Mouse (Mus musculus): Measurements from ENCODE around the gene Atxn3. TPM values are rescaled to one million over a fixed set of nuclear protein-coding genes. Genes with fewer than 3 reads are reported as not detected.

Atxn3 gene
- polyA plus RNA-seq, 1 experiment from 2014 or later: 10.7 TPM

DNA sequence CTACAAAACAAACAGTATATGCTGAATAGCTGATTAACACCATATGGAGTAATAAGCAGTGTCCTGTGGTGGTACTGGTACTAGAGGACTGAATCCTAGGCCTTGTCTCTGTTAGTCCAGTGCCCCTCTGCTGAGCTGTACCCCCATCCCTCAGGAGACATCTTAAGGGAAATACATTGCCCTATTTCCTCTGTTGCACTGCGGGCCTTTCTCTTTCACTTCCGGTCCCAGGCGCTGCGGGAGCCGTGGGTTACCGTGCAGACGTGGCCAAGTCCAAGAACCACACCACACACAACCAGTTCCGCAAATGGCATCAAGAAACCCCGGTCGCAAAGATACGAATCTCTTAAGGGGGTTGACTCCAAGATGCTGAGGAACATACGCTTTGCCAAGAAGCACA is 52.2 kb downstream of the Atxn3 start:
- Histone ChIP-seq H3K4me3 (no peak overlapping the region), H3K27ac (no peak overlapping the region), H3K9me3 (0 out of 2 replicates have a peak, but pooled peaks cover 4% of the 10 kb centered on the region), H3K9ac (no peak overlapping the region), H3K4me2 (no peak overlapping the region), H3K4me1 (peaks cover 13% of the 10 kb centered on the region), H3K36me3 (peaks cover 33% of the 10 kb centered on the region), H3K27me3 (no peaks in the 10 kb centered on the region)
- ATAC-seq (ENCODE audit: insufficient number of reproducible peaks, insufficient read depth, low FRiP score, low TSS enrichment, low read depth): no peak
- WGBS: 81% methylated on average over 12 of the region's 12 CpGs

- Histone ChIP-seq H3K27ac (no peak overlapping the region), H3K4me2 (no peak overlapping the region), H3K9me3 (0 out of 2 replicates have a peak, but pooled peaks cover 4% of the 10 kb centered on the region), H3K9ac (no peak overlapping the region), H3K36me3 (peaks cover 36% of the 10 kb centered on the region), H3K27me3 (no peaks in the 10 kb centered on the region), H3K4me3 (no peak overlapping the region), H3K4me1 (peaks cover 8% of the 10 kb centered on the region; the same call in 1 of the 2 replicates)
- ATAC-seq (ENCODE audit: insufficient number of reproducible peaks, insufficient read depth, low FRiP score, low TSS enrichment, low read depth): no peak
- 82% methylated on average over 4 of the region's 4 CpGs for WGBS
Measured at GRCm38 (mm10) chr12:101904906-101905305, 53.1 kb downstream of the Atxn3 start.

DNA sequence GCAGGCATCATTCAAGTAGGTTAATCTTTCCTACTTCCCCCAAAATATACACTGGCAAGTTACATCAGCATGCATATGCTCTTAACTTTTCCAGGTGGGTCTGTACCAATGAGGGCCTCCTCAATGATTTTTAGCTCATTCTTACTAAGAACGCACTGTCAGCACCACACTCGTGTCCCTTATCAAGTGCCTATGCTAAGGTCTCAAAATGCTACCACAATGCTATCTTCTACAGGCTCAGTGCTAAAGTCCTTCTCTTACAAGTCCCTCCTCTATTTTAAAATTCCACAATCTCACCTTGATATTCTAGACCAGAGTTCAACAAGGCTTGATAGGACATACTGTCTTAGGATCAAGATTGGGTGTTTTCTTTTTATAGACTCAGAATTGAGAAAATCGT is 53.9 kb downstream of the Atxn3 start:
- Histone ChIP-seq H3K9ac (no peak overlapping the region), H3K4me1 (peaks cover 8% of the 10 kb centered on the region; the same call in 1 of the 2 replicates), H3K4me3 (no peak overlapping the region), H3K36me3 (peaks cover 34% of the 10 kb centered on the region), H3K27me3 (no peaks in the 10 kb centered on the region), H3K27ac (no peak overlapping the region), H3K9me3 (0 out of 2 replicates have a peak, but pooled peaks cover 4% of the 10 kb centered on the region), H3K4me2 (no peak overlapping the region)
- no peak for ATAC-seq (ENCODE audit: insufficient number of reproducible peaks, insufficient read depth, low FRiP score, low TSS enrichment, low read depth)
- WGBS: 94% methylated on average over 3 of the region's 3 CpGs

- Histone ChIP-seq H3K27ac (no peak overlapping the region), H3K4me2 (no peak overlapping the region), H3K9ac (no peak overlapping the region), H3K4me1 (no peaks in the 10 kb centered on the region), H3K27me3 (no peaks in the 10 kb centered on the region), H3K9me3 (no peaks in the 10 kb centered on the region), H3K4me3 (no peak overlapping the region), H3K36me3 (peaks cover 25% of the 10 kb centered on the region)
- 89% methylated on average over 2 of the region's 2 CpGs for WGBS
- no peak for ATAC-seq (ENCODE audit: insufficient number of reproducible peaks, insufficient read depth, low FRiP score, low TSS enrichment, low read depth)
Measured at GRCm38 (mm10) chr12:101899671-101900245, 58.3 kb downstream of the Atxn3 start.

- WGBS: 96% methylated on average over 8 of the region's 8 CpGs
- no peak overlapping the region for H3K27ac ChIP-seq
- H3K4me3 ChIP-seq: no peak overlapping the region
- H3K4me1 ChIP-seq: no peaks in the 10 kb centered on the region
- H3K4me2 ChIP-seq: no peak overlapping the region
- H3K27me3 ChIP-seq: no peaks in the 10 kb centered on the region
- H3K9me3 ChIP-seq: no peaks in the 10 kb centered on the region
- ATAC-seq (ENCODE audit: insufficient number of reproducible peaks, insufficient read depth, low FRiP score, low TSS enrichment, low read depth): no peak
- peaks cover 27% of the 10 kb centered on the region for H3K36me3 ChIP-seq
- no peak overlapping the region for H3K9ac ChIP-seq
Measured at GRCm38 (mm10) chr12:101898966-101899365, 59.1 kb downstream of the Atxn3 start.

DNA sequence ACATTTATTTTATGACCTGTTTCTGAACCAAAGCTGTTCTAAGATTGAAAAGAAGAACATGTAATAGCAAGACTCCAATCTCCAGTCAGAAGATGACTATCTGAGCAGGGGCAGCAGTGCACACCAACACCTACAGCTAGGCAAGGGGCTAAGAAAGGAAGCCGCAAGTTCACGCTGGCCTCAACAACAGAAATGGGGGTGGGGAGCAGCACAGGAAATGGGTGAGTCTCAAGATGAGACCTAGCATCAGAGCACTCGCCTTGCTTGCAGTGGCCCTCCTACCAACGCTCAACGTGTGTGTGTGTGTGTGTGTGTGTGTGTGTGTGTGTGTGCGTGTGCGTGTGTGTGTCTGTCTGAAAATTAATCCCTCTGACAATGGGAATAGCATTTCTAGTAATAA is 60.9 kb downstream of the Atxn3 start:
- 79% methylated on average over 7 of the region's 7 CpGs for WGBS
- H3K27ac ChIP-seq: no peak overlapping the region
- peaks cover 35% of the 10 kb centered on the region for H3K36me3 ChIP-seq
- ATAC-seq (ENCODE audit: insufficient number of reproducible peaks, insufficient read depth, low FRiP score, low TSS enrichment, low read depth): no peak
- no peaks in the 10 kb centered on the region for H3K4me1 ChIP-seq
- H3K9ac ChIP-seq: no peak overlapping the region
- no peaks in the 10 kb centered on the region for H3K9me3 ChIP-seq
- no peak overlapping the region for H3K4me2 ChIP-seq
- no peak overlapping the region for H3K4me3 ChIP-seq
- H3K27me3 ChIP-seq: no peaks in the 10 kb centered on the region

- H3K27me3 ChIP-seq: no peaks in the 10 kb centered on the region
- H3K4me1 ChIP-seq: no peaks in the 10 kb centered on the region
- no peak for ATAC-seq (ENCODE audit: insufficient number of reproducible peaks, insufficient read depth, low FRiP score, low TSS enrichment, low read depth)
- H3K4me3 ChIP-seq: no peak overlapping the region
- 89% methylated on average over 8 of the region's 8 CpGs for WGBS
- no peak overlapping the region for H3K4me2 ChIP-seq
- H3K9me3 ChIP-seq: no peaks in the 10 kb centered on the region
- H3K36me3 ChIP-seq: peaks cover 49% of the 10 kb centered on the region
- no peak overlapping the region for H3K9ac ChIP-seq
- no peak overlapping the region for H3K27ac ChIP-seq
Measured at GRCm38 (mm10) chr12:101893296-101893695, 64.8 kb downstream of the Atxn3 start.

DNA sequence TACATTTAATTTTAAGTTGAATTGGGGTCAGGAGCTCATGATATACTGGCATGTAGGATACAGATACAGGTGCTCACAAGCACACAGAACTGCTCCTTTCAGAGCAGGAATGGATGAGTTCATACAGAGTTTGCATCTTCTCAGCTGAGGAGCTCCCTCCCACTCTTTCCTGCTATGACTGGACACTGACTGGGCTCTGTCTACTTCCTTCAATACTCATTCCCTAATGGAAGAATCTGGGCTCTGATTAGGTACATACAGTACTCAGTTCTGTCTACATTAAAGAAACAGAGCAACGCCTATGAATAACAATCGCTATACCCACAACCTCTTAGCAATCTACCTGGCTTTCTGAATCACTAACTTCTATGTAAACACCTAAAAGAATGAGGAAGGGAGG is 65.2 kb downstream of the Atxn3 start:
- Histone ChIP-seq H3K9me3 (no peaks in the 10 kb centered on the region), H3K9ac (no peak overlapping the region), H3K4me2 (no peak overlapping the region), H3K27ac (no peak overlapping the region), H3K36me3 (peaks cover 49% of the 10 kb centered on the region), H3K4me3 (no peak overlapping the region), H3K27me3 (no peaks in the 10 kb centered on the region), H3K4me1 (no peaks in the 10 kb centered on the region)
- 95% methylated on average over 2 of the region's 2 CpGs for WGBS
- ATAC-seq (ENCODE audit: insufficient number of reproducible peaks, insufficient read depth, low FRiP score, low TSS enrichment, low read depth): no peak

GRCm38 (mm10) chr12:101891066-101891465 is 67.0 kb downstream of the Atxn3 start:
- no peaks in the 10 kb centered on the region for H3K4me1 ChIP-seq
- H3K27ac ChIP-seq: no peak overlapping the region
- ATAC-seq (ENCODE audit: insufficient number of reproducible peaks, insufficient read depth, low FRiP score, low TSS enrichment, low read depth): no peak
- no peaks in the 10 kb centered on the region for H3K9me3 ChIP-seq
- H3K36me3 ChIP-seq: peaks cover 58% of the 10 kb centered on the region
- H3K4me2 ChIP-seq: no peak overlapping the region
- WGBS: 90% methylated on average over 5 of the region's 5 CpGs
- H3K9ac ChIP-seq: no peak overlapping the region
- no peaks in the 10 kb centered on the region for H3K27me3 ChIP-seq
- H3K4me3 ChIP-seq: no peak overlapping the region

- no peaks in the 10 kb centered on the region for H3K9me3 ChIP-seq
- H3K4me2 ChIP-seq: no peak overlapping the region
- H3K27ac ChIP-seq: no peak overlapping the region
- H3K9ac ChIP-seq: no peak overlapping the region
- no peaks in the 10 kb centered on the region for H3K4me1 ChIP-seq
- no peaks in the 10 kb centered on the region for H3K27me3 ChIP-seq
- no peak overlapping the region for H3K4me3 ChIP-seq
- WGBS: 97% methylated on average over 3 of the region's 3 CpGs
- ATAC-seq (ENCODE audit: insufficient number of reproducible peaks, insufficient read depth, low FRiP score, low TSS enrichment, low read depth): no peak
- H3K36me3 ChIP-seq: peaks cover 74% of the 10 kb centered on the region
Measured at GRCm38 (mm10) chr12:101889351-101889750, 68.7 kb downstream of the Atxn3 start.

DNA sequence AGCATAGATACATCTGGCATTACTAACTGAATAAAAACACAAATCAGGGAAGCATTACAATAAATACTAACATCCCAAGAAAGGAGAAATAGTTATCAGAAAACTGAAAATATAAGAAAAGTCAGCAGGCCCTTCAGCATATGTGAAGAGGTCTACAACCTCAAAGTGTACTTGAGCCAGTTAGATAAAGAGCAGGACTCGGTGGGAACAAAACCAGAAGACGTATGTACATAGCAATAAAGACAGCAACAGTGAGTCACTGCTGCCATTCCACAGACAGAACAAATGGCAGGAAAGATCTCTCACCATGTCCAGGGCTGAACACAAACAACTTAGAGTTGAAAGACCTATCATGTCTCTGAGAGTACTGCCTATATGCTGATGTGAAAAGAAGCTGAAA is 69.7 kb downstream of the Atxn3 start:
- no peak overlapping the region for H3K4me3 ChIP-seq
- H3K9me3 ChIP-seq: no peaks in the 10 kb centered on the region
- no peaks in the 10 kb centered on the region for H3K4me1 ChIP-seq
- H3K9ac ChIP-seq: no peak overlapping the region
- H3K4me2 ChIP-seq: no peak overlapping the region
- WGBS: 93% methylated on average over 2 of the region's 2 CpGs
- peaks cover 77% of the 10 kb centered on the region for H3K36me3 ChIP-seq
- no peaks in the 10 kb centered on the region for H3K27me3 ChIP-seq
- no peak overlapping the region for H3K27ac ChIP-seq
- no peak for ATAC-seq (ENCODE audit: insufficient number of reproducible peaks, insufficient read depth, low FRiP score, low TSS enrichment, low read depth)

DNA sequence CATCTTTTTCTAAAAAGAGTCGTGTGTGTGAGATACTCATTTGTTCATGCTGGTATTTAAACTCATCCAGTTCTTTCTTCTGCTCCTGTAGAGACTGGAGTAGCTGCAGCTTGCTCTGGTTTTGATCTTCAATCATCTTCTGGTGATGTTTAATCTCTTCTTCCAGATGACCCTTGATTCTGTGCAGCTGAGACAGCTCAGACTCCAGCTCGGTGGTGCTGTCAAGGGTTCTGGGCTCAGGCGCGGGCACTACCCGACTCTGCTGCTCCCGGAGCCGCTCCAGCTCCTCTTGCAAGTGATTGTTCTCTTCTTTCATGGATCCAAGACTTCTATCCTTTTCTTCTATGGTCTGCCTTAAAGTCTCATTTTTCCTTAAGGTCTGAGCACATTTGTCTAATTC is 73.1 kb downstream of the Atxn3 start:
- Histone ChIP-seq H3K4me3 (no peak overlapping the region), H3K27ac (no peak overlapping the region), H3K9ac (no peak overlapping the region), H3K27me3 (no peaks in the 10 kb centered on the region), H3K36me3 (peaks cover 59% of the 10 kb centered on the region), H3K4me1 (no peaks in the 10 kb centered on the region), H3K9me3 (no peaks in the 10 kb centered on the region), H3K4me2 (no peak overlapping the region)
- 93% methylated on average over 7 of the region's 7 CpGs for WGBS
- ATAC-seq (ENCODE audit: insufficient number of reproducible peaks, insufficient read depth, low FRiP score, low TSS enrichment, low read depth): no peak

Data from embryonic facial prominence, embryonic 13.5 days (tissue).